Mouse (Mus musculus): ENCODE results near the gene Itgb4. TPM values are rescaled to one million over a fixed set of nuclear protein-coding genes. Genes with fewer than 3 reads are reported as not detected.

Itgb4 gene
- polyA plus RNA-seq, 1 experiment from 2014 or later = 0.82 TPM

DNA sequence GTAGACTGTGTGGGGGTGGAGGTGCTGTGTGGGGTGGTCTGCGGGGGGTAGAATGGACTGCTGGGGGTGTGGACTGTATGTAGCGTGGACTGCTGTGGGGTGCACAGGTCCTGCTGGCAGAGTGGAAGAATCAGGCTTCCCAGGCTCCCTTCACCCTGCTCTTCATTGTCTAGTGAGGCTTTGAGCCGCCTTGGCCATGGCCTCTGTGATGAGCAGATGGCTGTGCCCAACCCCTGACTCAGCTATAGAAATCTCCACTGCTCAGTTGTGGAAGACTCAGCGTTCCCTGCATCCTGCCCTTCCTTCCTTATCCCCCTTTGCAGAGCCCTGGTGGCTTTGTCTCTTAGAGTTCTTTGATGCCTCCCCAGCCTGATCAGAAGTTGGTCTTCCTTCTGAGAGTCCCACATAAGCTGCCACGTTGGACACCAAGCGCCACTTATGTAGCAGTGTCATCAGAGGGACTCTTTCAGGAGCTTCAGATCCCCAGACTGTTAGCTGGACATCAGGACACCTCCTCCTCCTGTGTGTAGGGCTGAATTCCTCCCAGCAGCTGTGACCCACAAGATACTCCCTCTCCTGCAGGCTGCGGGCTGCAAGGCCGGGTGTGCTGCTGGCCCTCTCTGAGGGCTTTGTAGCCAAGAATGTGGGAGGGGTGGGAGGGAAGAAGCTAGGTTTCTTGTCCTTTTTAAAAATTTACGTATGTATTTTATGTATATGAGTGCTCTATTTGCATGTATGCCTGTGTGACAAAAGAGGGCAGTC is 11.7 kb upstream of the Itgb4 start:
- Histone ChIP-seq H3K4me3 (ENCODE audit: low read depth, low read length) (no peak overlapping the region), H3K36me3 (ENCODE audit: control insufficient read depth, insufficient read depth, low read length) (peaks cover 23% of the 10 kb centered on the region), H3K4me2 (replicated peaks; ENCODE audit: low read depth, low read length) (no peak overlapping the region), H3K9me3 (ENCODE audit: control insufficient read depth, low read length) (no peaks in the 10 kb centered on the region), H3K27ac (ENCODE audit: low read depth, low read length) (no peak overlapping the region), H3K9ac (ENCODE audit: low read depth, low read length) (no peak overlapping the region), H3K4me1 (replicated peaks; ENCODE audit: control insufficient read depth, insufficient read depth, low read length) (no peaks in the 10 kb centered on the region; the same call in 1 of the 2 replicates), H3K27me3 (ENCODE audit: control insufficient read depth, insufficient read depth, low read length) (no peaks in the 10 kb centered on the region)
- ATAC-seq (ENCODE audit: low FRiP score) (no peak), DNase-seq (ENCODE audit: low spot score) (no peak)
- WGBS = 90% methylated on average over 9 of the region's 9 CpGs

DNA sequence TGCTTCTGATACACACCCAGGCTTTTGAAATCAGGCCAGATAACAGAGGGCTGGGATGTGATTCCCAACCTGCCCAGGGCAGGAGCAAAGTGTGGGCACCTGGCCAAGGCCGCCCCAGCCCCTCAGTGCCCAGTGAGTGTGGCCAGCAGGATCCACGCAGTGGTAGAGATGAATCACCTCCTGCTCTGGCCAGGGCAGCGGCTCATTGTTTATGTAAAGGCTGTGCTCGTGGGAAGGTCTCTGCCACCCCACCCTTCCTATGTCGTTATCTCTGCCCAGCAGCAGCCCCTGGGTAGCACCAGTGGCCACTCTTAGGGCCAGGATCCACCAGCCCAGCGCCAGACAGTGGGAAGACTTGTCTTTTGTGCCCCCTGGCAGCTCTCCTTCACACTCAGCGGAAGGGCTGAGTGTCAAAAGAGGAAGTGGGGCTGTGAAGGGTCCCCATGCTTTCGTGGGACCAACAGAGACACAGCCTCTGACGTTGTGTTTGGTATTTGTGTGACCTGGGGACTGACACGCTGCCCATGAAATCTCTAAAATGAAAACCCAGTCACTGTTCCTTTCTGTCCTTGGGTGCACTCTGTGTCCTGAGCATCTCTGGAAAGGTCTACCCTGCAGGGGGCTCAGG is 9.4 kb upstream of the Itgb4 start:
- H3K4me2 ChIP-seq (replicated peaks; ENCODE audit: low read depth, low read length) = no peak overlapping the region
- no peak overlapping the region for H3K9ac ChIP-seq (ENCODE audit: low read depth, low read length)
- peaks cover 23% of the 10 kb centered on the region for H3K36me3 ChIP-seq (ENCODE audit: control insufficient read depth, insufficient read depth, low read length)
- no peaks in the 10 kb centered on the region for H3K27me3 ChIP-seq (ENCODE audit: control insufficient read depth, insufficient read depth, low read length)
- no peaks in the 10 kb centered on the region for H3K4me1 ChIP-seq (replicated peaks; ENCODE audit: control insufficient read depth, insufficient read depth, low read length)
- no peak overlapping the region for H3K27ac ChIP-seq (ENCODE audit: low read depth, low read length)
- H3K4me3 ChIP-seq (ENCODE audit: low read depth, low read length) = no peak overlapping the region
- WGBS = 86% methylated on average over 10 of the region's 10 CpGs
- ATAC-seq (ENCODE audit: low FRiP score) (no peak), DNase-seq (ENCODE audit: low spot score) (no peak)
- H3K9me3 ChIP-seq (ENCODE audit: control insufficient read depth, low read length) = no peaks in the 10 kb centered on the region

DNA sequence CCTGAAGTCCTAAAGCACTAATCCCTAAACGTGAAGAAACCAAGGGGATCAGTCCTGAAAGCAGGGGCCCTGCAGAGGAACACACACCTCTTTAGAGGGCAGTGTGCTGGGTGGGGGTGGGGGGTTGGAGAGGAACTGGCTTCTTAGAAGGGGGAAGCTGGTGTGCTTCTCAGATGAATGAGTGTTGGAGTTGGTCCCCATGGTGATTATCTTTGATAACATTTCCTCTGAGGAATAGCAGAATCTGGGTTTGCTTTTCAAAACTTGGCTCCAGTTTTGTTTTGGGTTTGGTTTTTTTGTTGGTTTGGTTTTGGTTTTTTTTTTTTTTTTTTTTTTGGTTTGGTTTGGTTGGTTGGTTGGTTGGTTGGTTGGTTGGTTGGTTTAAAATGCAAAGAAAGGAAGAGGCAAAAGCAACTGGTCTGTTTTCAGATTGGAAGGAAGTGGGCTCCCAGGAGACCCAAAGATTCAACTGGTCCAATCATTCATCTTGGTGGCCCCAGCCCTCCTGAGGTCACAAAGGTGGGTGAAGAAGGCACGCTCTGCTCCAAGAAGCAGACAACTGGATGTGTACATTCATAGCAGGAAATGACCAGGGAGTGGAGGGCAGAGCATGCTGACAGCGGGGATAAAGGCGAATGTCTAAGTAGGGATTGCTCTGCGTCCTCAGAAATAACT is 5.6 kb upstream of the Itgb4 start:
- no peak overlapping the region for H3K4me3 ChIP-seq (ENCODE audit: low read depth, low read length)
- H3K36me3 ChIP-seq (ENCODE audit: control insufficient read depth, insufficient read depth, low read length) = peaks cover 7% of the 10 kb centered on the region
- no peak overlapping the region for H3K9ac ChIP-seq (ENCODE audit: low read depth, low read length)
- no peak for DNase-seq (ENCODE audit: low spot score)
- H3K4me2 ChIP-seq (replicated peaks; ENCODE audit: low read depth, low read length) = no peak overlapping the region
- H3K9me3 ChIP-seq (ENCODE audit: control insufficient read depth, low read length) = no peaks in the 10 kb centered on the region
- H3K27ac ChIP-seq (ENCODE audit: low read depth, low read length) = no peak overlapping the region
- H3K4me1 ChIP-seq (replicated peaks; ENCODE audit: control insufficient read depth, insufficient read depth, low read length) = no peaks in the 10 kb centered on the region
- peaks cover 2% of the 10 kb centered on the region; the same call in 1 of the 2 replicates for H3K27me3 ChIP-seq (ENCODE audit: control insufficient read depth, insufficient read depth, low read length)
- 62% methylated on average over 5 of the region's 5 CpGs for WGBS
- ATAC-seq (ENCODE audit: low FRiP score) = no peak

DNA sequence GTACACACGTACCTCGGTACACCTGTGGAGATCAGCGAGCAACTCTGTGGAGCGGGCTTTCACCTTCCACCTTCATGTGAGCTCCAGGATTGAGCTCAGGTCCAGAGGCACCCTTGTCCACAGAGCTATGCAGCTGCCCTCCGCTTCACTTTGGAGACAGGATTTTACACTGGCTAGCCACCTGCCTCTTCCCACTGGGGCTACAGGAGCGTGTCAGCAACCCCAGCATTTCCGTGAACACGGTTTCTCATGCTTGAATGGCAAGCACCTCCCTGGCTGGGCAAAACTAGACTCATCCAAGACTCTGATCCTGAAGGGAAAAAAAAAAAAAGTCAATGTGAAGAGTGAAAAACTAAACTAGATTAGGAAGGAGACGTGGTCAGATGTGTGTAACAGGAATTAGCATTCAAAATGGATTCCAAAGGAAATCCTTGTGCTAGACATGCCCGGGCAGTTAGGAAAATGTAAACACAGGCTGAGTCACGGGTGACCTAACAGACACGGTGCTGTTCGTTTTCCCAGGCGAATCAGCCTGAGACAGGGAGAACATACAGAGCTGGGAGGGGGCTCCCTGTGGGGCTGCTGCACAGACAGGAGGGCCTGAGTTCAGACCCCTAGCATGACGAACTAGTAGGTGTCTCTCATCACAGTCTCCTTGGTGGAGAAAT is 4.4 kb upstream of the Itgb4 start:
- H3K4me2 ChIP-seq (replicated peaks; ENCODE audit: low read depth, low read length) = no peak overlapping the region
- DNase-seq (ENCODE audit: low spot score) (no peak), ATAC-seq (ENCODE audit: low FRiP score) (no peak)
- H3K9ac ChIP-seq (ENCODE audit: low read depth, low read length) = no peak overlapping the region
- H3K27me3 ChIP-seq (ENCODE audit: control insufficient read depth, insufficient read depth, low read length) = peaks cover 13% of the 10 kb centered on the region
- 69% methylated on average over 15 of the region's 15 CpGs for WGBS
- H3K36me3 ChIP-seq (ENCODE audit: control insufficient read depth, insufficient read depth, low read length) = peaks cover under 1% of the 10 kb centered on the region
- peaks cover 6% of the 10 kb centered on the region for H3K4me1 ChIP-seq (replicated peaks; ENCODE audit: control insufficient read depth, insufficient read depth, low read length)
- H3K27ac ChIP-seq (ENCODE audit: low read depth, low read length) = no peak overlapping the region
- no peak overlapping the region for H3K4me3 ChIP-seq (ENCODE audit: low read depth, low read length)
- no peaks in the 10 kb centered on the region for H3K9me3 ChIP-seq (ENCODE audit: control insufficient read depth, low read length)

DNA sequence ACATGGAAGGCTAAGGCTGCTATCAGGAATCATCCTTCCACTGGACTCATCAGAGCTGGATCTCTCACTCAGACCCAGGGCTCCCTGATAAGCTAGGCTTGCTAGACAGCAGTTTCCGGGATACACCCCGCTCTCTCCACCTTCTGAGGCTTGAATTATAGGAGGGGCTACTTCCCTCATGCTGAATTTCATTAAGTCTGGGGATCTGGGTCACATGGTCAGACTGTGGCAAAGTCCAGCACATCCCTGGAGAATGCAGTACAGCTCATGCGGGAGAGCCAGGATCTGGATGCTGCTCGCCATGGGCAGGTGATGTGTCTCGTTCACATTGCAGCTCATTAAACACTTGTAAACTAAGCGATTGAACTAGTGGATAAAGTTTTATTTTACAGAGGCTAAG is 3.5 kb upstream of the Itgb4 start:
- Histone ChIP-seq H3K9me3 (ENCODE audit: control insufficient read depth, low read length) (no peaks in the 10 kb centered on the region), H3K4me1 (replicated peaks; ENCODE audit: control insufficient read depth, insufficient read depth, low read length) (peaks cover 6% of the 10 kb centered on the region), H3K9ac (ENCODE audit: low read depth, low read length) (no peak overlapping the region), H3K27ac (ENCODE audit: low read depth, low read length) (no peak overlapping the region), H3K4me2 (replicated peaks; ENCODE audit: low read depth, low read length) (no peak overlapping the region), H3K27me3 (ENCODE audit: control insufficient read depth, insufficient read depth, low read length) (peaks cover 22% of the 10 kb centered on the region), H3K36me3 (ENCODE audit: control insufficient read depth, insufficient read depth, low read length) (no peaks in the 10 kb centered on the region; the same call in 1 of the 2 replicates), H3K4me3 (ENCODE audit: low read depth, low read length) (no peak overlapping the region)
- DNase-seq (ENCODE audit: low spot score) (no peak), ATAC-seq (ENCODE audit: low FRiP score) (no peak)
- WGBS = 71% methylated on average over 6 of the region's 6 CpGs

DNA sequence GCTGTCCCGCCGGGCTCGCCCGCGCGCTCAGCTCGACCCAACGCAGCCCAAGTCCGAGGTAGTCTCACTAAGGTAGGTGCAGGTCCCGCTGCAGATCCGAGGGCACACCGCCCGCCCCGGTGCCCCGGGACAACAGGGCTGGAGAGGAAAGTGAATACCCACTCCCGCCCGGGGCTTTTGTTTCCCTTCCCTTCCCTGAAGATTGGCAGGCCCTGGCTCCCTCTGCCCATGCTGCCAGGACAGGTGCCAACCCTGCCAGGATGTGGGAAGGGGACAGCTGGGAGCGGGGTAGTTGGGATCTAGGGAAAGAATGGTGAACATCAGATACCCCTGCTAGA is 543 bp downstream of the Itgb4 start:
- Histone ChIP-seq H3K9ac (ENCODE audit: low read depth, low read length) (no peak overlapping the region; the same call in 1 of the 2 replicates), H3K4me1 (replicated peaks; ENCODE audit: control insufficient read depth, insufficient read depth, low read length) (peaks cover 6% of the 10 kb centered on the region), H3K27me3 (ENCODE audit: control insufficient read depth, insufficient read depth, low read length) (peaks cover 35% of the 10 kb centered on the region), H3K4me3 (ENCODE audit: low read depth, low read length) (peak overlapping the region; percentile 34), H3K4me2 (replicated peaks; ENCODE audit: low read depth, low read length) (peak overlapping the region; percentile 49), H3K9me3 (ENCODE audit: control insufficient read depth, low read length) (no peaks in the 10 kb centered on the region), H3K27ac (ENCODE audit: low read depth, low read length) (no peak overlapping the region), H3K36me3 (ENCODE audit: control insufficient read depth, insufficient read depth, low read length) (no peaks in the 10 kb centered on the region)
- DNase-seq (ENCODE audit: low spot score) = no peak
- no peak for ATAC-seq (ENCODE audit: low FRiP score)
- WGBS = 3% methylated on average over 18 of the region's 18 CpGs

DNA sequence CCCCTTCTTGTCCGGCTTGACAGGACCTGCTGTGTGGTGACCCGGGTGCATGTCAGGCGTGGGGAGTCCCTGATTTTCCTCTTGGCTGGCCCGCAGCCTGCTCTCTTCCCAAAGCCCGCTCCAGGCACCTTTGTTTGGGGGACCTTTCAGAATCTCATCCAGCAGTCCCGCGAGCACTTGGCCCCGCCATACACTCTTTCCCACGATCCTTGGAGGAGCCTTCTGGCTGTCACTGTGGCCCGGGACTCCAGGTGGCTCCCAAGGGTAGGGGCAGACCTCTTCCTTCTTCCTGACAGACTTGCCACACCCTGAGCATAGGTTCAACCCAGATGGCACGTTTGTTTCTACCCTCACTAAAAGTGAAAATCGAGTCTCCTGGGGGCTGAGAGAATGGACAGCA is 1.0 kb downstream of the Itgb4 start:
- H3K36me3 ChIP-seq (ENCODE audit: control insufficient read depth, insufficient read depth, low read length) = no peaks in the 10 kb centered on the region
- H3K4me2 ChIP-seq (replicated peaks; ENCODE audit: low read depth, low read length) = no peak overlapping the region
- no peak overlapping the region for H3K27ac ChIP-seq (ENCODE audit: low read depth, low read length)
- DNase-seq (ENCODE audit: low spot score) (no peak), ATAC-seq (ENCODE audit: low FRiP score) (no peak)
- peaks cover 6% of the 10 kb centered on the region for H3K4me1 ChIP-seq (replicated peaks; ENCODE audit: control insufficient read depth, insufficient read depth, low read length)
- no peak overlapping the region for H3K9ac ChIP-seq (ENCODE audit: low read depth, low read length)
- 33% methylated on average over 12 of the region's 12 CpGs for WGBS
- no peaks in the 10 kb centered on the region for H3K9me3 ChIP-seq (ENCODE audit: control insufficient read depth, low read length)
- H3K27me3 ChIP-seq (ENCODE audit: control insufficient read depth, insufficient read depth, low read length) = peaks cover 35% of the 10 kb centered on the region
- H3K4me3 ChIP-seq (ENCODE audit: low read depth, low read length) = no peak overlapping the region

DNA sequence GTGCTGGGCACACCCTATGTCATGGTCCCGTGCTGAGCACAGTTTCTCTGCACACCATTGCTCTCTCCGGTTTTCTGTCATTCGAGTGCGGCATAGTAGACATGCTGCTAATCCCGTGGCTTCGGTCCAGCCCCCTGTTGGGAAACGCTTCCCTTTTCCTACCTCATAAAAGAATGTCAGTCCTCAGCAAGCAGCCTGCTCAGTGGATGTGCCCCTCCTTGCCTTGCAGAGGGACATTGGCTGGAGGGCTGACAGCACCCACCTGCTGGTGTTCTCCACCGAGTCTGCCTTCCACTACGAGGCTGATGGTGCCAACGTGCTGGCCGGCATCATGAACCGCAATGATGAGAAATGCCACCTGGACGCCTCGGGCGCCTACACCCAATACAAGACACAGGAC is 8.0 kb downstream of the Itgb4 start:
- H3K27me3 ChIP-seq (ENCODE audit: control insufficient read depth, insufficient read depth, low read length) = peaks cover 3% of the 10 kb centered on the region; the same call in 1 of the 2 replicates
- no peaks in the 10 kb centered on the region for H3K36me3 ChIP-seq (ENCODE audit: control insufficient read depth, insufficient read depth, low read length)
- 90% methylated on average over 15 of the region's 15 CpGs for WGBS
- H3K27ac ChIP-seq (ENCODE audit: low read depth, low read length) = no peak overlapping the region
- H3K9me3 ChIP-seq (ENCODE audit: control insufficient read depth, low read length) = no peaks in the 10 kb centered on the region
- no peaks in the 10 kb centered on the region for H3K4me1 ChIP-seq (replicated peaks; ENCODE audit: control insufficient read depth, insufficient read depth, low read length)
- DNase-seq (ENCODE audit: low spot score) (no peak), ATAC-seq (ENCODE audit: low FRiP score) (no peak)
- no peak overlapping the region for H3K4me3 ChIP-seq (ENCODE audit: low read depth, low read length)
- H3K4me2 ChIP-seq (replicated peaks; ENCODE audit: low read depth, low read length) = no peak overlapping the region
- no peak overlapping the region for H3K9ac ChIP-seq (ENCODE audit: low read depth, low read length)
